Mouse (Mus musculus): ENCODE measurements at regions not wholly inside any gene's neighbourhood (a gene's known extent, or its start where the extent isn't known, plus 50 kb on each side); places are given as distances from the start of the nearest gene placed in this dataset.

GRCm38 (mm10) chr17:85805726-85806359 is 117.8 kb upstream of the Six2 start:
- no peak for TF ChIP-seq CTCF (IDR thresholded peaks at IDR 0.05; ENCODE audit: borderline replicate concordance, insufficient read depth, low read depth, low read length)
- TF ChIP-seq POLR2A (IDR thresholded peaks at IDR 0.05; ENCODE audit: borderline replicate concordance, insufficient read depth, low read length), result no peak

All from cerebellum, adult 2 months (tissue).